ENCODE assay signal across 8 mouse cellular contexts in genomic region chr14:31433126-31433525, GRCm38 (mm10). TPM values are rescaled to one million over a fixed set of nuclear protein-coding genes. Genes with fewer than 3 reads are reported as not detected.
A peak's percentile ranks its signal among the peaks of the same experiment; 100 is the strongest.
DNase-seq lines count a peak whose midpoint lies in the region; ATAC-seq and TF ChIP-seq lines count a peak whose summit lies in the region.

No protein-coding gene starts in this region.

- no peaks in the 10 kb centered on the region for H3K36me3 ChIP-seq in heart, embryonic 14.5 days (ENCODE audit: control insufficient read depth, insufficient read depth, low read length)
- H3K36me3 ChIP-seq in testis, adult 2 months (ENCODE audit: control insufficient read depth, insufficient read depth, low read length): no peaks in the 10 kb centered on the region
- no peaks in the 10 kb centered on the region for H3K36me3 ChIP-seq in intestine, postnatal 0 days (ENCODE audit: control insufficient read depth, insufficient read depth)
- H3K36me3 ChIP-seq in stomach, embryonic 15.5 days: no peaks in the 10 kb centered on the region

- TF ChIP-seq CTCF in testis, adult 2 months (IDR thresholded peaks at IDR 0.05; ENCODE audit: control insufficient read depth, insufficient read depth, insufficient replicate concordance, low read depth, low read length): no peak
- no peak for TF ChIP-seq CTCF in intestine, postnatal 0 days (IDR thresholded peaks at IDR 0.05; ENCODE audit: low read depth)

- no peak overlapping the region for H3K4me3 ChIP-seq in heart, embryonic 14.5 days (ENCODE audit: control insufficient read depth in 1 of 2, insufficient read depth in 1 of 2, low read depth in 1 of 2, low read length in 2 of 2)
- no peak overlapping the region for H3K4me3 ChIP-seq in testis, adult 2 months (ENCODE audit: control insufficient read depth, low read depth, low read length)
- H3K4me3 ChIP-seq in intestine, postnatal 0 days (ENCODE audit: low read depth, low read length): no peak overlapping the region
- H3K4me3 ChIP-seq in stomach, embryonic 15.5 days (replicated peaks): no peak overlapping the region

- intact Hi-C loops in left cerebral cortex, postnatal 4 days (cut with DNase I): no loop called here

- WGBS in heart, embryonic 14.5 days: 67% methylated on average over 5 of the region's 5 CpGs
- WGBS in intestine, postnatal 0 days: 59% methylated on average over 5 of the region's 5 CpGs
- WGBS in stomach, embryonic 15.5 days: 58% methylated on average over 5 of the region's 5 CpGs

- no peak overlapping the region for H3K9ac ChIP-seq in heart, embryonic 14.5 days (ENCODE audit: low read length)
- no peak overlapping the region for H3K9ac ChIP-seq in intestine, postnatal 0 days (ENCODE audit: low read depth, low read length)
- no peak overlapping the region for H3K9ac ChIP-seq in stomach, embryonic 15.5 days

- DNase-seq in heart, adult 11 months: no peak
- no peak for DNase-seq in testis, postnatal 10 days (ENCODE audit: low spot score)
- DNase-seq in left cerebral cortex, postnatal 4 days: no peak

- H3K27ac ChIP-seq in heart, embryonic 14.5 days (replicated peaks in 1 of 2; ENCODE audit: control insufficient read depth in 1 of 2, insufficient read depth in 1 of 2, low read depth in 2 of 2, low read length in 2 of 2): peak overlapping the region in 1 of 2 experiments; percentile 1; a peak in 1 of 4 replicates
- 0 out of 2 replicates have a peak overlapping the region, but pooled peaks have one; percentile 23 for H3K27ac ChIP-seq in testis, adult 2 months (ENCODE audit: control insufficient read depth, insufficient read depth, low read depth, low read length)
- H3K27ac ChIP-seq in intestine, postnatal 0 days (ENCODE audit: low read depth, low read length): no peak overlapping the region
- peak overlapping the region; percentile 72 for H3K27ac ChIP-seq in stomach, embryonic 15.5 days

- H3K9me3 ChIP-seq in heart, embryonic 14.5 days (ENCODE audit: control insufficient read depth, low read length): no peaks in the 10 kb centered on the region
- no peaks in the 10 kb centered on the region for H3K9me3 ChIP-seq in intestine, postnatal 0 days (ENCODE audit: control insufficient read depth)
- H3K9me3 ChIP-seq in stomach, embryonic 15.5 days: no peaks in the 10 kb centered on the region

- no peak for TF ChIP-seq POLR2A in testis, adult 2 months (IDR thresholded peaks at IDR 0.05; ENCODE audit: control insufficient read depth, low read depth, low read length)

- no peak for ATAC-seq in heart, embryonic 14.5 days (ENCODE audit: insufficient number of reproducible peaks, insufficient read depth, low FRiP score, low read depth)
- ATAC-seq in intestine, postnatal 0 days: no peak
- ATAC-seq in stomach, embryonic 15.5 days (ENCODE audit: insufficient read depth, low FRiP score, low read depth): no peak
- no peak for ATAC-seq in frontal cortex, adult (ENCODE audit: low TSS enrichment)

- H3K27me3 ChIP-seq in heart, embryonic 14.5 days (ENCODE audit: control insufficient read depth, insufficient read depth, low read length): no peaks in the 10 kb centered on the region
- no peaks in the 10 kb centered on the region for H3K27me3 ChIP-seq in testis, adult 2 months (ENCODE audit: control insufficient read depth, insufficient read depth, low read length)
- no peaks in the 10 kb centered on the region for H3K27me3 ChIP-seq in intestine, postnatal 0 days (replicated peaks; ENCODE audit: control insufficient read depth, insufficient read depth, low read length)
- H3K27me3 ChIP-seq in stomach, embryonic 15.5 days (replicated peaks): no peaks in the 10 kb centered on the region

- H3K4me1 ChIP-seq in heart, embryonic 14.5 days (ENCODE audit: control insufficient read depth in 2 of 2, insufficient read depth in 2 of 2, low read length in 2 of 2): peaks cover 15 to 19% of the 10 kb centered on the region in 2 experiments
- H3K4me1 ChIP-seq in testis, adult 2 months (ENCODE audit: control insufficient read depth, insufficient read depth, low read length): peaks cover 9% of the 10 kb centered on the region
- peaks cover 8% of the 10 kb centered on the region; the same call in 1 of the 2 replicates for H3K4me1 ChIP-seq in intestine, postnatal 0 days (replicated peaks; ENCODE audit: control insufficient read depth, insufficient read depth, low read length)
- H3K4me1 ChIP-seq in stomach, embryonic 15.5 days: peaks cover 31% of the 10 kb centered on the region

- H3K4me2 ChIP-seq in heart, embryonic 14.5 days (ENCODE audit: low read length): peak overlapping the region; percentile 1; the same call in 1 of the 2 replicates
- H3K4me2 ChIP-seq in intestine, postnatal 0 days (replicated peaks; ENCODE audit: low read depth): 0 out of 2 replicates have a peak overlapping the region, but pooled peaks have one; percentile 3
- H3K4me2 ChIP-seq in stomach, embryonic 15.5 days: peak overlapping the region; percentile 29; the same call in 1 of the 2 replicates

RNA-seq across cellular contexts. Expression of gene Sh3bp5, which starts 2.8 kb away (rescaled TPM):
- 13.0 and 13.5 TPM in 2 replicates for polyA plus RNA-seq in heart, embryonic 14.5 days (2014; fragmentation: Nextera tagmentation; extraction: Ambion mirVana)
- polyA plus RNA-seq in testis, adult 2 months (2012; rRNA removed): 39.6 and 41.2 TPM in 2 replicates
- polyA plus RNA-seq in intestine, postnatal 0 days (2015; fragmentation: Nextera tagmentation; extraction: Ambion mirVana): 12.0 and 12.4 TPM in 2 replicates
- polyA plus RNA-seq in stomach, embryonic 15.5 days (2015; fragmentation: Nextera tagmentation; extraction: Ambion mirVana): 19.8 and 22.0 TPM in 2 replicates
- total RNA-seq in left cerebral cortex, postnatal 4 days (2021): 100 to 1,000 TPM; 140 to 147 TPM
